Mouse (Mus musculus) testis, adult 10 weeks (tissue): Measurements from ENCODE around the gene Acaca. TPM values are rescaled to one million over a fixed set of nuclear protein-coding genes. Genes with fewer than 3 reads are reported as not detected.

ENCODE experiments used
- polyA plus RNA-seq: library from polyadenylated mRNA; stranded (reverse); fragments of 350-450 nt; fragmentation: Illumina TruSeq; extraction: RNeasy Lipid Tissue Mini Kit (QIAGEN cat#74804); gene quantifications from one replicate; pipeline ENCODE4 v1.2.3, GENCODE M21; 2014; ENCODE audit warnings: low read depth, low replicate concordance

Gene Acaca
- polyA plus RNA-seq = 41.0 TPM

GRCm38 (mm10) chr11:84128943-84129798 lies at the start of gene Acaca, which contains the start of gene Tada2a:
Gene Acaca, plus strand, starts transcription at chr11:84129672.
Gene Tada2a, minus strand, starts transcription at chr11:84129600.

GRCm38 (mm10) chr11:84167046-84167526 lies 37.6 kb downstream of the Acaca start, which contains the start of gene Gm11437:
Gene Gm11437, minus strand, starts transcription at chr11:84167476.

Other genes with a start within 250 kb of the Acaca start
- 55.1 TPM for gene Ddx52, start 187.6 kb upstream of the Acaca start, polyA plus RNA-seq
- 36.4 TPM for gene Synrg, start 165.2 kb upstream of the Acaca start, polyA plus RNA-seq
- 0.42 TPM for gene Dusp14, start 60.4 kb upstream of the Acaca start, polyA plus RNA-seq
- 7.6 TPM for gene Tada2a, start 72 bp upstream of the Acaca start, polyA plus RNA-seq
- gene Gm11437, start 37.8 kb downstream of the Acaca start, polyA plus RNA-seq = not detected